Mouse (Mus musculus) heart, postnatal 0 days (tissue): ENCODE results near the gene Tbx6. TPM values are rescaled to one million over a fixed set of nuclear protein-coding genes. Genes with fewer than 3 reads are reported as not detected.

Experiments
- ATAC-seq: fragments of 200-750 bp; cut with Nextera tagmentation; 2 replicates; pipeline ENCODE4 v1.8.0; 2017; ENCODE audit warnings: low read depth, moderate number of reproducible peaks, moderate library complexity; ENCODE audit not compliant: insufficient read depth
- DNase-seq: peaks from one replicate; pipeline ENCODE4 v3.0.0-alpha.2; 2016; ENCODE audit warnings: low spot score
- H3K27ac ChIP-seq: fragments of 300-500 bp; sonication (generic); 2 replicates; pipeline ENCODE4 v1.5.1; 2014; ENCODE audit warnings: low read depth, mild to moderate bottlenecking
- H3K27me3 ChIP-seq: fragments of 300-500 bp; sonication (generic); 2 replicates; pipeline ENCODE4 v1.6.1; 2014; ENCODE audit warnings: low read length, mixed read lengths; ENCODE audit not compliant: control insufficient read depth, insufficient read depth
- H3K36me3 ChIP-seq: fragments of 300-500 bp; sonication (generic); replicated peaks from 2 replicates; pipeline ENCODE4 v1.6.1; 2014; ENCODE audit warnings: low read length, mixed read lengths; ENCODE audit not compliant: control insufficient read depth, insufficient read depth
- H3K4me1 ChIP-seq: fragments of 300-500 bp; sonication (generic); 2 replicates; pipeline ENCODE4 v1.6.1; 2014; ENCODE audit warnings: antibody characterized with exemption; ENCODE audit not compliant: control insufficient read depth, insufficient read depth
- H3K4me2 ChIP-seq: fragments of 300-500 bp; sonication (generic); 2 replicates; pipeline ENCODE4 v1.6.1; 2014; ENCODE audit warnings: low read depth, mild to moderate bottlenecking, low read length, moderate library complexity
- H3K4me3 ChIP-seq: fragments of 300-500 bp; sonication (generic); 2 replicates; pipeline ENCODE4 v1.5.1; 2014; ENCODE audit warnings: low read depth, low read length
- H3K9ac ChIP-seq: fragments of 300-500 bp; sonication (generic); replicated peaks from 2 replicates; pipeline ENCODE4 v1.6.1; 2014; ENCODE audit warnings: low read depth, low read length, mixed read lengths
- H3K9me3 ChIP-seq: fragments of 300-500 bp; sonication (generic); replicated peaks from 2 replicates; pipeline ENCODE4 v1.6.1; 2016; ENCODE audit warnings: low read length; ENCODE audit not compliant: control insufficient read depth
- CTCF ChIP-seq: IDR thresholded peaks from 2 replicates; pipeline ENCODE4 v1.5.1; 2016; ENCODE audit warnings: antibody characterized with exemption, control low read depth, low read depth
- EP300 ChIP-seq: IDR thresholded peaks from 2 replicates; pipeline ENCODE4 v1.6.1; 2016; ENCODE audit warnings: antibody characterized with exemption, low read depth
- WGBS: fragments of 180-500 bp; shearing (Covaris S2); extraction: QIAGEN DNeasy Blood & Tissue Kit; methylation state at CpG from one replicate; pipeline ENCODE4 v1.1.7; 2014; 5-methylcytosine and 5-hydroxymethylcytosine counted together
- polyA plus RNA-seq: library from polyadenylated mRNA; unstranded; fragments of >200 nt; fragmentation: Nextera tagmentation; extraction: Ambion mirVana; gene quantifications from 2 replicates; pipeline ENCODE4 v1.2.1, GENCODE M21; 2015
- total RNA-seq: library from RNA; depleted of rRNA; stranded (reverse); fragments of >200 nt; gene quantifications from 2 replicates; pipeline ENCODE4 v1.2.3, GENCODE M21; 2014; ENCODE audit warnings: low replicate concordance; rRNA removed

Tbx6 gene
- total RNA-seq (0.23 and 1.3 TPM in 2 replicates), polyA plus RNA-seq (0.07 TPM in 1 of 2 replicates, not detected in the other)

- Histone ChIP-seq H3K4me3 (peak within 1 kb of the TSS; percentile 52), H3K9ac (peak within 1 kb of the TSS; percentile 50), H3K4me2 (peak within 1 kb of the TSS; percentile 91), H3K4me1 (peaks cover 22% of the 10 kb centered on the region; the same call in 1 of the 2 replicates), H3K9me3 (no peaks in the 10 kb centered on the region), H3K36me3 (peaks cover 26% of the 10 kb centered on the region), H3K27me3 (no peaks in the 10 kb centered on the region), H3K27ac (peak within 1 kb of the TSS; percentile 22; the same call in 1 of the 2 replicates)
- no peak for DNase-seq
- WGBS: 8% methylated on average over 22 of the region's 22 CpGs
- no peak for ATAC-seq
- no peak for TF ChIP-seq CTCF
- no peak for TF ChIP-seq EP300
These were observed at the start of gene Tbx6 for GRCm38 (mm10) chr7:126780971-126781635. Gene Tbx6, plus strand, starts transcription at chr7:126781483.

- TF ChIP-seq EP300: no peak
- no peak for TF ChIP-seq CTCF
These were observed 45.2 kb upstream of the Tbx6 start for GRCm38 (mm10) chr7:126736122-126736521.

GRCm38 (mm10) chr7:126739551-126739950 is 41.7 kb upstream of the Tbx6 start:
- ATAC-seq (no peak), DNase-seq (no peak)
- H3K4me2 ChIP-seq: no peak overlapping the region
- H3K27me3 ChIP-seq: no peaks in the 10 kb centered on the region
- TF ChIP-seq EP300: no peak
- TF ChIP-seq CTCF: no peak
- no peaks in the 10 kb centered on the region for H3K4me1 ChIP-seq
- no peak overlapping the region for H3K9ac ChIP-seq
- no peak overlapping the region for H3K27ac ChIP-seq
- WGBS: 79% methylated on average over 17 of the region's 17 CpGs
- H3K9me3 ChIP-seq: no peaks in the 10 kb centered on the region
- H3K36me3 ChIP-seq: no peaks in the 10 kb centered on the region
- H3K4me3 ChIP-seq: no peak overlapping the region

More at GRCm38 (mm10) chr7:126736122-126736521, 45.2 kb upstream of the Tbx6 start:
- Histone ChIP-seq H3K4me1 (no peaks in the 10 kb centered on the region), H3K36me3 (no peaks in the 10 kb centered on the region), H3K9me3 (no peaks in the 10 kb centered on the region), H3K9ac (no peak overlapping the region), H3K27me3 (no peaks in the 10 kb centered on the region), H3K4me3 (no peak overlapping the region), H3K4me2 (no peak overlapping the region), H3K27ac (no peak overlapping the region)
- DNase-seq (no peak), ATAC-seq (no peak)
- WGBS: 74% methylated on average over 8 of the region's 8 CpGs

- H3K27me3 ChIP-seq: no peaks in the 10 kb centered on the region
- H3K9ac ChIP-seq: no peak overlapping the region
- TF ChIP-seq CTCF: no peak
- no peak for TF ChIP-seq EP300
- no peak overlapping the region for H3K27ac ChIP-seq
- no peak overlapping the region for H3K4me3 ChIP-seq
- DNase-seq (no peak), ATAC-seq (no peak)
- 80% methylated on average over 13 of the region's 13 CpGs for WGBS
- H3K4me1 ChIP-seq: no peaks in the 10 kb centered on the region
- no peaks in the 10 kb centered on the region for H3K9me3 ChIP-seq
- no peak overlapping the region for H3K4me2 ChIP-seq
- H3K36me3 ChIP-seq: no peaks in the 10 kb centered on the region
These were observed 41.0 kb upstream of the Tbx6 start for GRCm38 (mm10) chr7:126740132-126740735.

- Histone ChIP-seq H3K9me3 (no peaks in the 10 kb centered on the region), H3K27me3 (no peaks in the 10 kb centered on the region), H3K9ac (no peak overlapping the region), H3K4me3 (no peak overlapping the region), H3K4me1 (no peaks in the 10 kb centered on the region), H3K27ac (no peak overlapping the region), H3K4me2 (no peak overlapping the region), H3K36me3 (no peaks in the 10 kb centered on the region)
- 52% methylated on average over 5 of the region's 5 CpGs for WGBS
- TF ChIP-seq EP300: no peak
- no peak for TF ChIP-seq CTCF
- no peak for ATAC-seq
- no peak for DNase-seq
These were observed 40.3 kb upstream of the Tbx6 start for GRCm38 (mm10) chr7:126740977-126741376.
